Mouse (Mus musculus) 416B (cell line): ENCODE measurements around the gene Gm3099.
"Not testable (repeated sequence)": the region's sequence is repeated elsewhere in the genome, so short reads cannot be mapped to it uniquely, and the experiment has no call there.

Experiments used
- DNase-seq: peaks from one replicate; pipeline ENCODE4 v3.0.0; 2011; ENCODE audit warnings: low read depth

The Gm3099 gene

DNA sequence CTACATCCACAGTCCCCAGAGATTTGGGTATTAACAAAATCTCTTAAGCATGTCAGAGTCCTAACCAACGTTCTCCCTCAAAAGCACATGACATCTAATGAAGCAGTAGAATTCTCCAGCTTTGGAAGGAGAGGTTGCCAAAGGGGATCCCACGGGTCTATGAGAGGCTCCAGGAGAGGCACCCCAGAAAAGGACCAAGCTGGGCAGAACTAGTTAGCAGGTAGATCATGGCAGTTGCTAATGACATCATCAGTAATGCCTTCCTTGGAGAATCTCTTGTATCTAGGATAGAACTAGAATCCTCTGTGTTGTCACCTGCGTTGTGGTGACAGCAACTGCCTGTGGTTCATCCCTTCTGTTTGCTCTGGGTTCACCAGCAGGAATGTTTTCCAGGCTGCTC, at the start of gene Gm3099:
Gene Gm3099, plus strand, starts transcription at position 301 of the 400 bp plus-strand sequence.
- DNase-seq, result not testable (repeated sequence)

DNA sequence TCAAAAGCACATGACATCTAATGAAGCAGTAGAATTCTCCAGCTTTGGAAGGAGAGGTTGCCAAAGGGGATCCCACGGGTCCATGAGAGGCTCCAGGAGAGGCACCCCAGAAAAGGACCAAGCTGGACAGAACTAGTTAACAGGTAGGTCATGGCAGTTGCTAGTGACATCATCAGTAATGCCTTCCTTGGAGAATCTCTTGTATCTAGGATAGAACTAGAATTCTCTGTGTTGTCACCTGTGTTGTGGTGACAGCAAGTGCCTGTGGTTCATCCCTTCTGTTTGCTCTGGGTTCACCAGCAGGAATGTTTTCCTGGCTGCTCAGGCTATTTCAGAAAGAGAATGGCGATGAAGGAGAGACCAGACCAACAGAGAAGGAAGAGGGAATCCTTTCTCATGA, 34.9 kb upstream of the Gm3099 start, which contains the start of gene Gm3095:
Gene Gm3095, plus strand, starts transcription at position 301 of the 400 bp plus-strand sequence.
- not testable (repeated sequence) for DNase-seq

DNA sequence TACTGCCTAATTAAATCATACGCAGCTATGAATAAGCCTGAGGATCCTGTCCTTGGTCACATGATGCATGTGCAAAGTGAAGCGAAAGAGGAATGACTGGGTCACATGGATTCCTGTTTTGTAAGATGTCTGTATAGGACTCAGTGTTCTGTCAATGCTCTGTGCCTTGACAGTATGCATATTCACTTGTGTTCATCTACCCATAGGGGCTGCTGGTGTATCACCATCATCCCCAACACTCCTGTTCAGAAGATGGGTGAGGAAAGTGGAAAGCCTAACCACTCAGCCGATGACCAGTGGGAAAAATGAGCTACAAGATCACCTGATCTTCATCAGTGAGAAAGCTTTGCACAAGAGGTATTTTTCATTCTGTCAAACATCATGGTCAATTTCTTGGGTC, 25.4 kb downstream of the Gm3099 start, which contains the start of gene Gm5796:
Gene Gm5796, plus strand, starts transcription at position 301 of the 400 bp plus-strand sequence.
- not testable (repeated sequence) for DNase-seq
